Mouse (Mus musculus): ENCODE data around the gene Cnp. TPM values are rescaled to one million over a fixed set of nuclear protein-coding genes. Genes with fewer than 3 reads are reported as not detected.

Gene Cnp
- polyA plus RNA-seq, 1 experiment = 10.2 TPM

DNA sequence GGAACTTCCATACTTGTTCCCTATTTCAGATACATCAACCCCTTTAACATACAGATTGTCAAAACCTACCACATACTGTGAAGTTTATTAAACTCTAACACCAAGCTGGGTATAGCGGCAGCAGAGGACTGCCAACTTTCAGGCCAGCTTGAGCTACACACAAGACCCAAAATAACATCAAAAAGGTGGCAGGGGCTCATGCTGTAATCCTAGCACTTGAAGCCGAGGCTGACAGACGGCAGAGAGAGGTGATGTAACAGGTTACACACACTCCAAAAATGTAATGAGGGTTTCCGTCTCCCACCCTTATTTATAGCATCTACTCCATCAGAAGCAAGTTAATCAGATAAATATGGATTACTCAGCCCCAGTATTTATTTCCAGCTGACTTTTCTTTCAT lies 20.8 kb downstream of the Cnp start:
- no peak overlapping the region for H3ac ChIP-seq (ENCODE audit: control insufficient read depth, insufficient read length, low read depth)
- H3K36me3 ChIP-seq (ENCODE audit: control insufficient read depth, insufficient read depth) = peaks cover 99% of the 10 kb centered on the region
- no peaks in the 10 kb centered on the region for H3K79me3 ChIP-seq (ENCODE audit: low read depth)
- H3K79me2 ChIP-seq (ENCODE audit: control insufficient read depth, insufficient read depth) = peaks cover under 1% of the 10 kb centered on the region
- H3K27me3 ChIP-seq (ENCODE audit: control insufficient read depth, insufficient read depth, insufficient read length) = no peaks in the 10 kb centered on the region
- no peak for TF ChIP-seq MYOG (IDR thresholded peaks at IDR 0.05; ENCODE audit: control insufficient read depth, extremely low read depth, insufficient read length)
- no peak for TF ChIP-seq CTCF (IDR thresholded peaks at IDR 0.05; ENCODE audit: control insufficient read depth, insufficient read depth, insufficient read length)
- TF ChIP-seq USF1 (IDR thresholded peaks at IDR 0.05; ENCODE audit: low read depth) = no peak
- TF ChIP-seq MAX (IDR thresholded peaks at IDR 0.05) = no peak
- H3K4me3 ChIP-seq (ENCODE audit: insufficient read depth, poor library complexity, severe bottlenecking) = no peak overlapping the region

- peaks cover 93% of the 10 kb centered on the region for H3K36me3 ChIP-seq (ENCODE audit: control insufficient read depth, insufficient read depth)
- peaks cover 26% of the 10 kb centered on the region for H3K79me2 ChIP-seq (ENCODE audit: control insufficient read depth, insufficient read depth)
- no peak for TF ChIP-seq CTCF (IDR thresholded peaks at IDR 0.05; ENCODE audit: control insufficient read depth, insufficient read depth, insufficient read length)
- TF ChIP-seq MAX (IDR thresholded peaks at IDR 0.05) = no peak
- TF ChIP-seq MYOD1 (IDR thresholded peaks at IDR 0.05; ENCODE audit: control insufficient read depth, insufficient read length, low read depth) = no peak
- TF ChIP-seq MYOG (IDR thresholded peaks at IDR 0.05; ENCODE audit: control insufficient read depth, extremely low read depth, insufficient read length) = no peak
- TF ChIP-seq CEBPB (IDR thresholded peaks at IDR 0.05; ENCODE audit: low read depth) = no peak
- TF ChIP-seq USF1 (IDR thresholded peaks at IDR 0.05; ENCODE audit: low read depth) = no peak
- TF ChIP-seq FOSL1 (IDR thresholded peaks at IDR 0.05; ENCODE audit: insufficient read depth, low read length, poor library complexity, severe bottlenecking) = no peak
Observed at GRCm38 (mm10) chr11:100598074-100598473, 23.4 kb downstream of the Cnp start.

DNA sequence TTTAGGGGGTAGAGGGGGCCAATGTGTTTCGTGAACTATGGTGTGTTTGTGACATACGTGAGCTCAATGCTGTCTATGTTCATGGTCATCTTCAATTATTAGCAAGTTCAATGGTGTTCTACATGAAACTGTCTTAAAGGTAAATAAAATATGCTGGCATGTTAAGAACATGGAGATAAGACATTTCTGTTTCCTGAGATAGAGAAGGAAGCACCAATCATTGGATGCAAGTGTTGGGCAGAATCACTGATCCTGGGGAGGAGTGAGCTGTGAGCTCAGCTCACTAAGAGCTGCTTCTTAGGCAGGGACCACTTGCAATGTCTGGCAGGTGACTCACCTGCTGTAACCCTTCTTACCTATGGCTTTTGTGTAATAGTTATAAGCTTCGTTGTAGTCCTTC lies 26.7 kb downstream of the Cnp start:
- Histone ChIP-seq H3K79me3 (ENCODE audit: low read depth) (peaks cover 44% of the 10 kb centered on the region), H3K27me3 (ENCODE audit: control insufficient read depth, insufficient read depth, insufficient read length) (no peaks in the 10 kb centered on the region), H3ac (ENCODE audit: control insufficient read depth, insufficient read length, low read depth) (no peak overlapping the region), H3K79me2 (ENCODE audit: control insufficient read depth, insufficient read depth) (peaks cover 59% of the 10 kb centered on the region), H3K4me3 (ENCODE audit: insufficient read depth, poor library complexity, severe bottlenecking) (no peak overlapping the region), H3K36me3 (ENCODE audit: control insufficient read depth, insufficient read depth) (peaks cover 70% of the 10 kb centered on the region)
- no peak for TF ChIP-seq MYOG (IDR thresholded peaks at IDR 0.05; ENCODE audit: control insufficient read depth, extremely low read depth, insufficient read length)
- no peak for TF ChIP-seq CEBPB (IDR thresholded peaks at IDR 0.05; ENCODE audit: low read depth)
- TF ChIP-seq FOSL1 (IDR thresholded peaks at IDR 0.05; ENCODE audit: insufficient read depth, low read length, poor library complexity, severe bottlenecking) = no peak
- no peak for TF ChIP-seq MAX (IDR thresholded peaks at IDR 0.05)
- TF ChIP-seq MYOD1 (IDR thresholded peaks at IDR 0.05; ENCODE audit: control insufficient read depth, insufficient read length, low read depth) = no peak
- no peak for TF ChIP-seq USF1 (IDR thresholded peaks at IDR 0.05; ENCODE audit: low read depth)
- TF ChIP-seq CTCF (IDR thresholded peaks at IDR 0.05; ENCODE audit: control insufficient read depth, insufficient read depth, insufficient read length) = no peak

More at GRCm38 (mm10) chr11:100598074-100598473, 23.4 kb downstream of the Cnp start:
- Histone ChIP-seq H3K4me3 (ENCODE audit: insufficient read depth, poor library complexity, severe bottlenecking) (no peak overlapping the region), H3K79me3 (ENCODE audit: low read depth) (peaks cover 12% of the 10 kb centered on the region), H3ac (ENCODE audit: control insufficient read depth, insufficient read length, low read depth) (no peak overlapping the region), H3K27me3 (ENCODE audit: control insufficient read depth, insufficient read depth, insufficient read length) (no peaks in the 10 kb centered on the region)

DNA sequence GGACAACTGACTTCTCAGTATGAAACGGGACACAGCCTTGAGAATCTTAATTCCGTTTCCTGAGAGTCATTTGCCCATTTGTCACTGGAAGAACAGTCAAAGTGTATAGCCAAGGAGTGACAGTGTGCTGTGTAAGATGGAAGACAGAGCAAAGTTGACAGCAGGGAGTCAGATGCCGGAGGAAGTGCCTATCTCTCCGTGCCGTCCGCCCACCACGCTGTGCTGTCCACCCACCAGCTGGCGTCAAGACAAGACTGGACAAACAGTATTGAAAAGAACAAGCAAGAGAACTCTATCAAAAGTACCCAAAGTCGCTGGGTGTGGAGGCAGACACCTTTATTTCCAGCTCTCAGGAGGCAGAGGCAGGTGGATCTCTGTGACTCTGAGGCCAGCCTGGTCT lies 28.5 kb downstream of the Cnp start:
- H3ac ChIP-seq (ENCODE audit: control insufficient read depth, insufficient read length, low read depth) = no peak overlapping the region
- TF ChIP-seq FOSL1 (IDR thresholded peaks at IDR 0.05; ENCODE audit: insufficient read depth, low read length, poor library complexity, severe bottlenecking) (no peak), MAX (IDR thresholded peaks at IDR 0.05) (no peak), CEBPB (IDR thresholded peaks at IDR 0.05; ENCODE audit: low read depth) (no peak), USF1 (IDR thresholded peaks at IDR 0.05; ENCODE audit: low read depth) (no peak)
- H3K36me3 ChIP-seq (ENCODE audit: control insufficient read depth, insufficient read depth) = peaks cover 61% of the 10 kb centered on the region
- H3K27me3 ChIP-seq (ENCODE audit: control insufficient read depth, insufficient read depth, insufficient read length) = no peaks in the 10 kb centered on the region
- peaks cover 60% of the 10 kb centered on the region for H3K79me3 ChIP-seq (ENCODE audit: low read depth)
- H3K79me2 ChIP-seq (ENCODE audit: control insufficient read depth, insufficient read depth) = peaks cover 77% of the 10 kb centered on the region
- H3K4me3 ChIP-seq (ENCODE audit: insufficient read depth, poor library complexity, severe bottlenecking) = no peak overlapping the region

DNA sequence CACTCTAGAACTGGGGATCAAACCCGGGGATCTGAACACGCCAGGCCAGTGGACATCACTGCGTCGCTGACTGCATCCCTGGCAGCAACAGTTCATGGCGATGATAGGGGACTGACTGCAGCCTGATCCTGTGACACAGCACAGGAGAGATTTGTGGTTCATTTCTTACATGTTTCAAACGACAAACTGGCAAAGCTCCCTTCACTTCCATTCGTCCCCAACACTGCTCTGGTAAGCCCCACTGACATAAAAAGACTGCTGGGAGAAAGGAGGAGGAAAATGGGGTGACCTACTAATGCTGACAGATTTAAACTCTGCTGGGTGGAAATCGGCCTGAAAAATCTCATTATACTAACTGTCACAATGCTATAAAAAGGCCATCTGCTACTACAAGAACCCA lies 29.1 kb downstream of the Cnp start:
- TF ChIP-seq CTCF (IDR thresholded peaks at IDR 0.05; ENCODE audit: control insufficient read depth, insufficient read depth, insufficient read length) (no peak), MYOG (IDR thresholded peaks at IDR 0.05; ENCODE audit: control insufficient read depth, extremely low read depth, insufficient read length) (no peak), MYOD1 (IDR thresholded peaks at IDR 0.05; ENCODE audit: control insufficient read depth, insufficient read length, low read depth) (no peak), MAX (IDR thresholded peaks at IDR 0.05) (no peak), CEBPB (IDR thresholded peaks at IDR 0.05; ENCODE audit: low read depth) (no peak), USF1 (IDR thresholded peaks at IDR 0.05; ENCODE audit: low read depth) (no peak), FOSL1 (IDR thresholded peaks at IDR 0.05; ENCODE audit: insufficient read depth, low read length, poor library complexity, severe bottlenecking) (no peak)
- H3K79me3 ChIP-seq (ENCODE audit: low read depth) = peaks cover 67% of the 10 kb centered on the region
- peaks cover 61% of the 10 kb centered on the region for H3K36me3 ChIP-seq (ENCODE audit: control insufficient read depth, insufficient read depth)
- peaks cover 83% of the 10 kb centered on the region for H3K79me2 ChIP-seq (ENCODE audit: control insufficient read depth, insufficient read depth)
- no peaks in the 10 kb centered on the region for H3K27me3 ChIP-seq (ENCODE audit: control insufficient read depth, insufficient read depth, insufficient read length)
- no peak overlapping the region for H3ac ChIP-seq (ENCODE audit: control insufficient read depth, insufficient read length, low read depth)
- no peak overlapping the region for H3K4me3 ChIP-seq (ENCODE audit: insufficient read depth, poor library complexity, severe bottlenecking)

- Histone ChIP-seq H3K79me2 (ENCODE audit: control insufficient read depth, insufficient read depth) (peaks cover 90% of the 10 kb centered on the region), H3K36me3 (ENCODE audit: control insufficient read depth, insufficient read depth) (peaks cover 61% of the 10 kb centered on the region), H3ac (ENCODE audit: control insufficient read depth, insufficient read length, low read depth) (no peak overlapping the region), H3K27me3 (ENCODE audit: control insufficient read depth, insufficient read depth, insufficient read length) (no peaks in the 10 kb centered on the region), H3K4me3 (ENCODE audit: insufficient read depth, poor library complexity, severe bottlenecking) (no peak overlapping the region), H3K79me3 (ENCODE audit: low read depth) (peaks cover 73% of the 10 kb centered on the region)
- TF ChIP-seq MYOG (IDR thresholded peaks at IDR 0.05; ENCODE audit: control insufficient read depth, extremely low read depth, insufficient read length) (no peak), CEBPB (IDR thresholded peaks at IDR 0.05; ENCODE audit: low read depth) (no peak), CTCF (IDR thresholded peaks at IDR 0.05; ENCODE audit: control insufficient read depth, insufficient read depth, insufficient read length) (no peak), MAX (IDR thresholded peaks at IDR 0.05) (no peak), MYOD1 (IDR thresholded peaks at IDR 0.05; ENCODE audit: control insufficient read depth, insufficient read length, low read depth) (no peak), FOSL1 (IDR thresholded peaks at IDR 0.05; ENCODE audit: insufficient read depth, low read length, poor library complexity, severe bottlenecking) (no peak)
Observed at GRCm38 (mm10) chr11:100604321-100605005, 29.8 kb downstream of the Cnp start.
